ENCODE assay signal across 12 mouse cellular contexts in the genomic region with DNA sequence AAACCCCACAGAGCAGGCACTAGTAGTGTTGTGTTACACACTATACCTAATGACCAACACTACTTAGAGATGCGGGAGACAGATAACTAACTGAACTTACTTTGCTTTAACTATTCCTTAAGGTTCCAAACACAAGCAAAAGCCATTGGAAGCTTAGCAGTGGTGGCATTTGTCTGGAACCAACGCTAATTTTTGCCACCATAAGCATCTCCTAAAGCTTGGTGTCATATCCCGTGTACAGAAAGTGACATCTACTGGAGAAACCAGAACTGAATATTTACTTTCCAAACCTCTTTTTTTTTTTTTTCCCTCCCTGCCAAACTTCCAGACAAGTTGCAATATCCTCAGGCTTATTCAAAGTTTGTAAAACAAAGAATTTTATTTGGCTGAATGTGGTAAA. TPM values are rescaled to one million over a fixed set of nuclear protein-coding genes. Genes with fewer than 3 reads are reported as not detected.
DNase-seq lines count a peak whose midpoint lies in the region; ATAC-seq and TF ChIP-seq lines count a peak whose summit lies in the region.
"Had no signal": no experiment of that assay in that cellular context is flagged by ENCODE, and none has a peak within 500 bp of the region (broad histone marks: within the 10 kb centered on the region; RNA-seq: fewer than 3 reads in every experiment).

No protein-coding gene starts in this region.

- 0 out of 2 replicates have a peak, but pooled peaks cover 2% of the 10 kb centered on the region for H3K9me3 ChIP-seq in forebrain, embryonic 14.5 days (replicated peaks; ENCODE audit: control insufficient read depth, low read length)
- no peaks in the 10 kb centered on the region for H3K9me3 ChIP-seq in forebrain, embryonic 10.5 days
- H3K9me3 ChIP-seq in intestine, postnatal 0 days (ENCODE audit: control insufficient read depth), result no peaks in the 10 kb centered on the region
- no peaks in the 10 kb centered on the region for H3K9me3 ChIP-seq in intestine, embryonic 16.5 days (ENCODE audit: control insufficient read depth, low read length)
- no peaks in the 10 kb centered on the region for H3K9me3 ChIP-seq in lung, embryonic 14.5 days (ENCODE audit: low read depth, low read length)
- H3K9me3 ChIP-seq: limb, embryonic 15.5 days had no signal

- no peak overlapping the region for H3K4me3 ChIP-seq in forebrain, embryonic 14.5 days (ENCODE audit: low read depth, low read length)
- no peak overlapping the region for H3K4me3 ChIP-seq in forebrain, embryonic 10.5 days
- H3K4me3 ChIP-seq in intestine, postnatal 0 days (ENCODE audit: low read depth, low read length), result no peak overlapping the region
- no peak overlapping the region for H3K4me3 ChIP-seq in intestine, embryonic 16.5 days (ENCODE audit: low read length)
- H3K4me3 ChIP-seq in lung, embryonic 14.5 days (ENCODE audit: low read depth, low read length), result no peak overlapping the region
- H3K4me3 ChIP-seq in cerebellum, adult 2 months (replicated peaks; ENCODE audit: insufficient read depth, low read depth, low read length), result no peak overlapping the region
- H3K4me3 ChIP-seq: limb, embryonic 15.5 days had no signal

- H3K27me3 ChIP-seq in forebrain, embryonic 14.5 days (replicated peaks; ENCODE audit: control insufficient read depth, insufficient read depth, low read length), result no peaks in the 10 kb centered on the region
- H3K27me3 ChIP-seq in forebrain, embryonic 10.5 days (ENCODE audit: poor library complexity, severe bottlenecking), result no peaks in the 10 kb centered on the region
- H3K27me3 ChIP-seq in intestine, postnatal 0 days (replicated peaks; ENCODE audit: control insufficient read depth, insufficient read depth, low read length), result no peaks in the 10 kb centered on the region
- no peaks in the 10 kb centered on the region for H3K27me3 ChIP-seq in intestine, embryonic 16.5 days (replicated peaks; ENCODE audit: control insufficient read depth, insufficient read depth, low read length)
- no peaks in the 10 kb centered on the region for H3K27me3 ChIP-seq in lung, embryonic 14.5 days (ENCODE audit: insufficient read depth, low read length)
- H3K27me3 ChIP-seq in cerebellum, adult 2 months (ENCODE audit: control insufficient read depth, insufficient read depth, low read length), result no peaks in the 10 kb centered on the region
- H3K27me3 ChIP-seq: limb, embryonic 15.5 days had no signal

- no peak overlapping the region for H3K27ac ChIP-seq in forebrain, embryonic 14.5 days (ENCODE audit: low read depth, low read length)
- no peak overlapping the region for H3K27ac ChIP-seq in forebrain, embryonic 10.5 days
- no peak overlapping the region for H3K27ac ChIP-seq in intestine, postnatal 0 days (ENCODE audit: low read depth, low read length)
- no peak overlapping the region for H3K27ac ChIP-seq in intestine, embryonic 16.5 days (ENCODE audit: low read length)
- H3K27ac ChIP-seq in lung, embryonic 14.5 days (ENCODE audit: low read depth), result no peak overlapping the region
- H3K27ac ChIP-seq in cerebellum, adult 2 months (ENCODE audit: insufficient read depth, low read length), result no peak overlapping the region
- H3K27ac ChIP-seq: limb, embryonic 15.5 days had no signal

- H3K4me1 ChIP-seq in forebrain, embryonic 14.5 days (ENCODE audit: control insufficient read depth, insufficient read depth, low read length), result peaks cover 7% of the 10 kb centered on the region; the same call in 1 of the 2 replicates
- peaks cover 10% of the 10 kb centered on the region for H3K4me1 ChIP-seq in forebrain, embryonic 10.5 days
- H3K4me1 ChIP-seq in intestine, postnatal 0 days (replicated peaks; ENCODE audit: control insufficient read depth, insufficient read depth, low read length), result no peaks in the 10 kb centered on the region
- H3K4me1 ChIP-seq in intestine, embryonic 16.5 days (ENCODE audit: control insufficient read depth, insufficient read depth, low read length), result no peaks in the 10 kb centered on the region
- no peaks in the 10 kb centered on the region for H3K4me1 ChIP-seq in lung, embryonic 14.5 days (ENCODE audit: insufficient read depth)
- no peaks in the 10 kb centered on the region for H3K4me1 ChIP-seq in cerebellum, adult 2 months (ENCODE audit: control insufficient read depth, insufficient read depth, low read length)
- H3K4me1 ChIP-seq: limb, embryonic 15.5 days had no signal

- 57% methylated on average over 3 of the region's 3 CpGs for WGBS in forebrain, embryonic 14.5 days
- whole genome bisulfite sequencing in forebrain, embryonic 10.5 days, result 71% methylated on average over 3 of the region's 3 CpGs
- 61% methylated on average over 3 of the region's 3 CpGs for WGBS in intestine, postnatal 0 days
- WGBS in intestine, embryonic 16.5 days, result 59% methylated on average over 3 of the region's 3 CpGs
- 55% methylated on average over 3 of the region's 3 CpGs for WGBS in lung, embryonic 14.5 days
- 49% methylated on average over 3 of the region's 3 CpGs for WGBS in cerebellum, adult 2 months

- H3K4me2 ChIP-seq in forebrain, embryonic 14.5 days (ENCODE audit: low read length), result no peak overlapping the region
- no peak overlapping the region for H3K4me2 ChIP-seq in intestine, postnatal 0 days (replicated peaks; ENCODE audit: low read depth)
- H3K4me2 ChIP-seq in intestine, embryonic 16.5 days (ENCODE audit: low read depth, low read length), result no peak overlapping the region
- no peak overlapping the region for H3K4me2 ChIP-seq in lung, embryonic 14.5 days
- H3K4me2 ChIP-seq: limb, embryonic 15.5 days had no signal

- no peaks in the 10 kb centered on the region for H3K36me3 ChIP-seq in forebrain, embryonic 14.5 days (ENCODE audit: control insufficient read depth, insufficient read depth, low read length)
- no peaks in the 10 kb centered on the region for H3K36me3 ChIP-seq in forebrain, embryonic 10.5 days (replicated peaks)
- H3K36me3 ChIP-seq in intestine, postnatal 0 days (ENCODE audit: control insufficient read depth, insufficient read depth), result no peaks in the 10 kb centered on the region
- H3K36me3 ChIP-seq in intestine, embryonic 16.5 days (ENCODE audit: control insufficient read depth, insufficient read depth, low read length), result no peaks in the 10 kb centered on the region
- H3K36me3 ChIP-seq in lung, embryonic 14.5 days (ENCODE audit: insufficient read depth), result no peaks in the 10 kb centered on the region
- H3K36me3 ChIP-seq: limb, embryonic 15.5 days had no signal

- no peak for TF ChIP-seq POLR2A in brain, embryonic 14.5 days (IDR thresholded peaks at IDR 0.05; ENCODE audit: borderline replicate concordance, extremely low read depth, insufficient read depth, insufficient read length, poor library complexity, severe bottlenecking)
- TF ChIP-seq POLR2A in cerebellum, adult 2 months (IDR thresholded peaks at IDR 0.05; ENCODE audit: borderline replicate concordance, insufficient read depth, low read length), result no peak

- peak; percentile 56 for DNase-seq in forebrain, embryonic 14.5 days (ENCODE audit: low spot score)
- DNase-seq in forebrain, embryonic 10.5 days (ENCODE audit: extremely low spot score, low spot score), result no peak
- DNase-seq in lung, embryonic 14.5 days, result peak; percentile 61
- no peak for DNase-seq in lung, adult 18-20 months
- DNase-seq in brain, embryonic 14.5 days (ENCODE audit: low read depth), result peak; percentile 66
- DNase-seq in cerebellum, adult 2 months, result no peak
- DNase-seq: adrenal gland, postnatal 25 days; B cell, adult 2 months; cerebellum, postnatal 25 days had no signal

- TF ChIP-seq CTCF in intestine, postnatal 0 days (IDR thresholded peaks at IDR 0.05; ENCODE audit: low read depth), result peak; percentile 50
- TF ChIP-seq CTCF in lung, embryonic 14.5 days (IDR thresholded peaks at IDR 0.05; ENCODE audit: low read depth), result peak; percentile 47
- TF ChIP-seq CTCF in brain, embryonic 14.5 days (IDR thresholded peaks at IDR 0.05; ENCODE audit: borderline replicate concordance, extremely low read depth, insufficient read depth, insufficient read length), result no peak
- no peak for TF ChIP-seq CTCF in cerebellum, adult 2 months (IDR thresholded peaks at IDR 0.05; ENCODE audit: borderline replicate concordance, insufficient read depth, low read depth, low read length)

- no peak for ATAC-seq in forebrain, embryonic 14.5 days
- ATAC-seq in intestine, postnatal 0 days, result no peak
- no peak for ATAC-seq in intestine, embryonic 16.5 days
- no peak for ATAC-seq in lung, embryonic 14.5 days (ENCODE audit: insufficient read depth)

- no peak overlapping the region for H3K9ac ChIP-seq in forebrain, embryonic 14.5 days (ENCODE audit: low read length)
- H3K9ac ChIP-seq in intestine, postnatal 0 days (ENCODE audit: low read depth, low read length), result no peak overlapping the region
- no peak overlapping the region for H3K9ac ChIP-seq in intestine, embryonic 16.5 days (ENCODE audit: low read depth, low read length)
- H3K9ac ChIP-seq in lung, embryonic 14.5 days, result no peak overlapping the region
- H3K9ac ChIP-seq: limb, embryonic 15.5 days had no signal

RNA-seq across cellular contexts. Expression of gene Meis2, which starts 39.5 kb away (rescaled TPM):
- polyA plus RNA-seq in forebrain, embryonic 14.5 days (2014; fragmentation: Nextera tagmentation; extraction: Ambion mirVana), result 99.1 and 114 TPM in 2 replicates
- 32.5 TPM in 2 replicates for polyA plus RNA-seq in forebrain, embryonic 10.5 days (2016; fragmentation: Nextera tagmentation; extraction: Ambion mirVana)
- polyA plus RNA-seq in intestine, postnatal 0 days (2015; fragmentation: Nextera tagmentation; extraction: Ambion mirVana), result 13.1 and 14.0 TPM in 2 replicates
- polyA plus RNA-seq in intestine, embryonic 16.5 days (2015; fragmentation: Nextera tagmentation; extraction: Ambion mirVana), result 25.7 and 26.8 TPM in 2 replicates
- 31.4 and 33.1 TPM in 2 replicates for polyA plus RNA-seq in lung, embryonic 14.5 days (2014; fragmentation: Nextera tagmentation; extraction: Ambion mirVana)
- polyA plus RNA-seq in brain, embryonic 14.5 days (2012; rRNA removed), result 134 and 209 TPM in 2 replicates
- 36.4 and 58.7 TPM in 2 replicates for polyA plus RNA-seq in cerebellum, adult 2 months (2012; rRNA removed)

Comparison
In these comparisons a context has a peak if more than half of its experiments do, and no peak if none do; other contexts are left out.
1. DNase-seq: peak in forebrain, embryonic 14.5 days (single experiment), lung, embryonic 14.5 days (single experiment) and brain, embryonic 14.5 days (single experiment); none in forebrain, embryonic 10.5 days (single experiment), lung, adult 18-20 months (0 of 2) and cerebellum, adult 2 months (0 of 2).
2. CTCF ChIP-seq: peak in intestine, postnatal 0 days (single experiment) and lung, embryonic 14.5 days (single experiment); none in brain, embryonic 14.5 days (single experiment) and cerebellum, adult 2 months (single experiment).